Mouse (Mus musculus): ENCODE data around the gene Ppara. TPM values are rescaled to one million over a fixed set of nuclear protein-coding genes. Genes with fewer than 3 reads are reported as not detected.

The Ppara gene
- polyA plus RNA-seq, 1 experiment from 2014 or later = 20.3 TPM

DNA sequence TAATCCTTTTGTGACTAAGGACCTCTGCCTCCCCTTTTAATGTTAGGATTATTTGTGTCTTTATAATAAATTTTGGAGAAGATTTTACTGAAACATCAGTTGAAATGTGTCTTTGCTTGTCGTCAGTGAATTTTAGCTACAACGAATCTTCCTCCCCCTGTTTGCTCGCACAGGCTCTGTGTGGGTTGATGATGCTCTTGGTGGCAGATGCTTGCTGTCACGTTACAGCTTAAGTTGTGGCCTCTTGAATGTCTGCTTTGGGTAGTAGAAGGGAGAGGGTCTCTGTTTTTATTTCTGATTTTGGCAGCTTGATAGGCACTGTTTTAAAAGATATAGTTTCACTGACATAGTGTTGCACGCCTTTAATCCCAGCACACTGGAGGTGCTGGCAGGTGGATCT is 4.2 kb downstream of the Ppara start:
- Histone ChIP-seq H3K9me3 (replicated peaks; ENCODE audit: control insufficient read depth, low read length) (no peaks in the 10 kb centered on the region), H3K36me3 (ENCODE audit: control insufficient read depth, insufficient read depth) (no peaks in the 10 kb centered on the region), H3K27me3 (ENCODE audit: control insufficient read depth, insufficient read depth, low read length) (peaks cover 8% of the 10 kb centered on the region), H3K4me1 (ENCODE audit: control insufficient read depth, insufficient read depth, low read length) (no peaks in the 10 kb centered on the region), H3K4me2 (ENCODE audit: low read depth, low read length) (no peak overlapping the region), H3K4me3 (ENCODE audit: low read length) (no peak overlapping the region), H3K9ac (ENCODE audit: low read length) (no peak overlapping the region), H3K27ac (ENCODE audit: low read length) (no peak overlapping the region)
- no peak for ATAC-seq (replicated peaks; ENCODE audit: extremely low read depth, insufficient read depth, low FRiP score)
- 78% methylated on average over 5 of the region's 5 CpGs for WGBS

DNA sequence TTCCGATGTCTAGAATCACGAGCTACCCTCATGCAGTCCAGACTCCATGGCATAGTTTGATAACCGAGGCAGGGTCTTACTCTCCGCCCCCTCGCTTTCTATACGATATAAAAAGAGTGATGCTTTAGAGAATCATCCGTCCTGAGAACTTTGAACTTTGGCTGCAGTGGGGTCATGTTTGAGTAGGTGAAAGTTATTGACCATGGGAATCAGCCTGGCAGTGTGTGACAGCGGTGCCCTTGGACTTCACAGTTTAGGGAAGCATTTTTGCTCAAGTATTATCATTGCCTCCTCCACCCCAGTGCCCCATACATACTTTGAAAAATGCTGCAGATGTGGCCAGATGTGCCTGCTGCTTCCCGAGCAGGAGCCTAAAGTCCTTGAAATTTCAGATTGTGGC is 7.8 kb downstream of the Ppara start:
- no peak for ATAC-seq (replicated peaks; ENCODE audit: extremely low read depth, insufficient read depth, low FRiP score)
- Histone ChIP-seq H3K36me3 (ENCODE audit: control insufficient read depth, insufficient read depth) (no peaks in the 10 kb centered on the region), H3K9me3 (replicated peaks; ENCODE audit: control insufficient read depth, low read length) (no peaks in the 10 kb centered on the region), H3K4me3 (ENCODE audit: low read length) (no peak overlapping the region), H3K9ac (ENCODE audit: low read length) (no peak overlapping the region), H3K27ac (ENCODE audit: low read length) (no peak overlapping the region), H3K27me3 (ENCODE audit: control insufficient read depth, insufficient read depth, low read length) (no peaks in the 10 kb centered on the region), H3K4me2 (ENCODE audit: low read depth, low read length) (no peak overlapping the region), H3K4me1 (ENCODE audit: control insufficient read depth, insufficient read depth, low read length) (no peaks in the 10 kb centered on the region)
- WGBS = 80% methylated on average over 9 of the region's 9 CpGs

DNA sequence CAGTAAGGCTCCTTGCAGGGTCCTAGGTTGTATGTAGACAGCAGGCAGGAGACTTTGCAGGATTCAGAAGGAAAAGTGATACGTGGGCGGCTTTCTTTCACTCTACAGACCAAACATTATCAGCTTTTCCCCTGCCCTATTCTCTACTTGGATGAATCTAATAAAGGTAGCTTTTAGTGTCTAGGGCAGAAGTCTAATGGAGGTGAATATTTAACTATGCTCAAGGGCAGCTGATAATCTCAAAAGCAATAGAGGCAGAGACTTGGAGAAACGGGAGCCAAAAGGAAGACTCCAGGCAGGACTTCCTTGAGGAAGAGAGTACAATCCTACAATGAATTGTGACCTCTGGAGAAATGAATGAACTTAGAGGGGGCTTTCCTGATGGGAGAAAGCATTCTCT is 9.2 kb downstream of the Ppara start:
- no peak for ATAC-seq (replicated peaks; ENCODE audit: extremely low read depth, insufficient read depth, low FRiP score)
- 68% methylated on average over 3 of the region's 3 CpGs for WGBS

DNA sequence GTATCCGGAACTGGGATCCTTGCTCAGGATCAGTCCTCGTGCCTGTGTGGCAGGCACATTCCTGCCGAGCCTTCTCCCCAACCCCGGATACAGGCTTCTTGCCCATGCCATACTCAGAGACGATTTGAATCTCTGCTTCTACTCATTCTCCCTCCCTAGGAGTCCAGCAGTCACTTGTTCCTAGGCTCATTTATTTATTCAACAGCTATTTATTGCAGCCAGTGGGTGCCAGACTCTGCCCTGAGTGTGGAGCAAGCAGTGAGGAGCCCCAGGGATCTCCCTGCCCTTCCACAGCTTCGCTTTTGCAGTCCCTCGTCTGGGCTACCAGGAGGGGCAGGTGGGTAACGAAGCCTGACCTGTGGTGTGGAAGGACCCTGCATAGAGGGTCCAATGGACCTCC is 11.4 kb downstream of the Ppara start:
- no peak overlapping the region for H3K4me2 ChIP-seq (ENCODE audit: low read depth, low read length)
- no peaks in the 10 kb centered on the region for H3K36me3 ChIP-seq (ENCODE audit: control insufficient read depth, insufficient read depth)
- no peak overlapping the region for H3K4me3 ChIP-seq (ENCODE audit: low read length)
- no peak overlapping the region for H3K9ac ChIP-seq (ENCODE audit: low read length)
- H3K4me1 ChIP-seq (ENCODE audit: control insufficient read depth, insufficient read depth, low read length) = no peaks in the 10 kb centered on the region
- ATAC-seq (replicated peaks; ENCODE audit: extremely low read depth, insufficient read depth, low FRiP score) = no peak
- WGBS = 77% methylated on average over 8 of the region's 8 CpGs
- H3K9me3 ChIP-seq (replicated peaks; ENCODE audit: control insufficient read depth, low read length) = no peaks in the 10 kb centered on the region
- H3K27me3 ChIP-seq (ENCODE audit: control insufficient read depth, insufficient read depth, low read length) = no peaks in the 10 kb centered on the region
- H3K27ac ChIP-seq (ENCODE audit: low read length) = no peak overlapping the region

More for the DNA sequence above, 9.2 kb downstream of the Ppara start:
- Histone ChIP-seq H3K4me1 (ENCODE audit: control insufficient read depth, insufficient read depth, low read length) (no peaks in the 10 kb centered on the region), H3K27ac (ENCODE audit: low read length) (no peak overlapping the region), H3K36me3 (ENCODE audit: control insufficient read depth, insufficient read depth) (no peaks in the 10 kb centered on the region), H3K27me3 (ENCODE audit: control insufficient read depth, insufficient read depth, low read length) (no peaks in the 10 kb centered on the region), H3K9ac (ENCODE audit: low read length) (no peak overlapping the region), H3K9me3 (replicated peaks; ENCODE audit: control insufficient read depth, low read length) (no peaks in the 10 kb centered on the region), H3K4me2 (ENCODE audit: low read depth, low read length) (no peak overlapping the region), H3K4me3 (ENCODE audit: low read length) (no peak overlapping the region)

DNA sequence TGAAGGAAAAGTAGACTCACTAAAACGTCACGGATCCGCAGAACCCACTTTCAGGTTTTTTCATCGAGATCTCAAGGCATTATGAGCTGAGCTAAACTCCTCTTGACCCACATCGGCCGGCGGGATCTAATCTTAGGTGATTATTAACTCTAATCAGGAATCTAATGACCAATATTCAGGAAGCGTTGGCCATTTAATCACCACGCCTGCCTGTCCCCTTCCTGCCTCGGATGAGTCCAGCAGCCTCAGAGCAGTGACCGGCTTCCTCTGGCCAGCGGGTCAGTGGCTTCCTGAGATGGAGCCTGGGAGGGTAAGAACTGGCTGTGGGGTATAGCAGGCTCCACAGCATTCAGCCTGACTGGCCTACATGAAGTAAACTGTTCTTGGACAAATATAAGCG is 11.9 kb downstream of the Ppara start:
- no peak overlapping the region for H3K27ac ChIP-seq (ENCODE audit: low read length)
- ATAC-seq (replicated peaks; ENCODE audit: extremely low read depth, insufficient read depth, low FRiP score) = no peak
- no peaks in the 10 kb centered on the region for H3K27me3 ChIP-seq (ENCODE audit: control insufficient read depth, insufficient read depth, low read length)
- H3K9ac ChIP-seq (ENCODE audit: low read length) = no peak overlapping the region
- H3K4me1 ChIP-seq (ENCODE audit: control insufficient read depth, insufficient read depth, low read length) = no peaks in the 10 kb centered on the region
- H3K4me3 ChIP-seq (ENCODE audit: low read length) = no peak overlapping the region
- H3K9me3 ChIP-seq (replicated peaks; ENCODE audit: control insufficient read depth, low read length) = no peaks in the 10 kb centered on the region
- no peak overlapping the region for H3K4me2 ChIP-seq (ENCODE audit: low read depth, low read length)
- WGBS = 79% methylated on average over 13 of the region's 13 CpGs
- no peaks in the 10 kb centered on the region for H3K36me3 ChIP-seq (ENCODE audit: control insufficient read depth, insufficient read depth)

DNA sequence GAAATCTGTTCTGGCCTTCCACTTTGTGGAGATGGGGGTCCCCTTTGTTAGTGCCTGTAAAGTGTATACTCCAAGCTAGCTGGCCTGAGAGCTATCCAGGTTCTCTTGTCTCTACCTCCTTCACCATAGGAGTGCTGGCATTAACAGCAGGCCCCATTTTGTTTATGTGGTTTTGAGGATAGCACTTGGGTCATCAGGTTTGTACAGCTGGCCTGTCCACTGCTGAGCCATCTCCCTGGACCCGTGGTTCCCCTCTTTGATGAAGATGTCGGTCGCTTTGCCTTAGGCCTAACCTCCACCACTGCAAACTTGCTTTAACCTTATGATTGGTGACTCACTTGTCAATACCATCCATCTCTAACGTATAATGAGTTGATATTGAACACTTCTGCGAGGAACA is 13.2 kb downstream of the Ppara start:
- Histone ChIP-seq H3K36me3 (ENCODE audit: control insufficient read depth, insufficient read depth) (no peaks in the 10 kb centered on the region), H3K27ac (ENCODE audit: low read length) (no peak overlapping the region), H3K4me2 (ENCODE audit: low read depth, low read length) (no peak overlapping the region), H3K9me3 (replicated peaks; ENCODE audit: control insufficient read depth, low read length) (no peaks in the 10 kb centered on the region), H3K27me3 (ENCODE audit: control insufficient read depth, insufficient read depth, low read length) (no peaks in the 10 kb centered on the region), H3K9ac (ENCODE audit: low read length) (no peak overlapping the region), H3K4me1 (ENCODE audit: control insufficient read depth, insufficient read depth, low read length) (no peaks in the 10 kb centered on the region), H3K4me3 (ENCODE audit: low read length) (no peak overlapping the region)
- WGBS = 83% methylated on average over 5 of the region's 5 CpGs
- no peak for ATAC-seq (replicated peaks; ENCODE audit: extremely low read depth, insufficient read depth, low FRiP score)

DNA sequence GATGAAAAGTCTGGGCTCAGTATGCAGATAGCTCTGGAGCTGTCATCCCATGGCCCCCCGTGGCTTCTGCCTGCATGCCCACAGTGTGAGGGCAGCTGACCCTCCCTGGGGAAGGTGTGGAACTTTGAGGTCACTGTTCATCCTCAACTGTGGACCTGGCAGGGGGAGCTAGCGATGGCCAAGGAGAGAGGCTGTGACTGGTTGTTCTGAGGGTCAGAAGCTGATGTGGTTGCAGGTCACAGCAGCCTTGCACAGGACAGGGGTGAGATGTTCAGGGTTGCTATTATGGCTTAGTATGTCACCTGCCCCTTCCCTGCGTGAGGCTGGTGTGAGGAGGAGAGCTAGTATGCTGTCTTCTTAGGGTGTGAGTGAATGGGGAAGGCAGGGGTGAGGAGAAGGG is 13.7 kb downstream of the Ppara start:
- Histone ChIP-seq H3K4me2 (ENCODE audit: low read depth, low read length) (no peak overlapping the region), H3K9me3 (replicated peaks; ENCODE audit: control insufficient read depth, low read length) (no peaks in the 10 kb centered on the region), H3K9ac (ENCODE audit: low read length) (no peak overlapping the region), H3K4me3 (ENCODE audit: low read length) (no peak overlapping the region), H3K27me3 (ENCODE audit: control insufficient read depth, insufficient read depth, low read length) (no peaks in the 10 kb centered on the region), H3K4me1 (ENCODE audit: control insufficient read depth, insufficient read depth, low read length) (no peaks in the 10 kb centered on the region), H3K27ac (ENCODE audit: low read length) (no peak overlapping the region), H3K36me3 (ENCODE audit: control insufficient read depth, insufficient read depth) (no peaks in the 10 kb centered on the region)
- WGBS = 69% methylated on average over 3 of the region's 3 CpGs
- no peak for ATAC-seq (replicated peaks; ENCODE audit: extremely low read depth, insufficient read depth, low FRiP score)

DNA sequence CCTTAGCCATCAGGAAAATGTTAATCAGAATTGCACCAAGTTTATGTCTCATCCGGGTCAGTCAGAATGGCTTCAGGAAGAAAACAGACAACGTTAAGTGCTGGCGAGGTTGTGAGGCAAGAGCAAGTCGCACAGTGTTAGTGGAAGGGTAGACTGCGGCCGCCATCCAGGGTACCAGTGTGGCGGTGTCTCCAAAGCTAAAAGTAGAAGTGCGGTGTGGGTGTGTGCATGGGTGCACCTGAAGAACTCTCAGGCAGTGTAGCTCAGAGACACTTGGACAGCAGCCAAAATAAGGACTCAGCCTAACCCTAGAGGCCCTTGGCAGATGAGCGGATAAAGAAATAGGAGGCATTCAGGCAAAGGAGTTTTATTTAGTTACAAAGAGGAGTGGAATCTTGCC is 14.4 kb downstream of the Ppara start:
- H3K9me3 ChIP-seq (replicated peaks; ENCODE audit: control insufficient read depth, low read length) = no peaks in the 10 kb centered on the region
- H3K27ac ChIP-seq (ENCODE audit: low read length) = no peak overlapping the region
- no peak overlapping the region for H3K4me2 ChIP-seq (ENCODE audit: low read depth, low read length)
- H3K36me3 ChIP-seq (ENCODE audit: control insufficient read depth, insufficient read depth) = no peaks in the 10 kb centered on the region
- no peak overlapping the region for H3K4me3 ChIP-seq (ENCODE audit: low read length)
- ATAC-seq (replicated peaks; ENCODE audit: extremely low read depth, insufficient read depth, low FRiP score) = no peak
- WGBS = 90% methylated on average over 9 of the region's 9 CpGs
- H3K4me1 ChIP-seq (ENCODE audit: control insufficient read depth, insufficient read depth, low read length) = peaks cover 4% of the 10 kb centered on the region
- no peaks in the 10 kb centered on the region for H3K27me3 ChIP-seq (ENCODE audit: control insufficient read depth, insufficient read depth, low read length)
- no peak overlapping the region for H3K9ac ChIP-seq (ENCODE audit: low read length)

DNA sequence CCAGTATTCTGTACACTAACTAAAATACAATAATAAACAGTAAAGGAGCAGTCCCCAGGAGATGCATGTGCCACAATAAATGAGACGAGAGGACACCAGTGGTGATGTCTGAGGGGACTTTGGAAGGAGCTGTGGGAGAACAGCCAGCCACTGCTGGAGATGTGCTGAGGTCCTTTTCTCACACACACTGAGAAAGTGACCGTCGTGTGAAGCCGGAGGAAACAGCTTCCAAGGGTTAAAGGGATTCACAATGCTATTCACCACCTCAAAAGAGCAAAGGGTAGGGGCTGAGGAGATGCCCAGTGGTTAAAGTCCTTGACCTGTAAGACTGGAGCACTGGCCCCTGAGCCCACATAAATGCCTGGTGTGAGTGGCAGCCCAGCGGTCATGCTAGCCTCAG is 15.3 kb downstream of the Ppara start:
- no peak for ATAC-seq (replicated peaks; ENCODE audit: extremely low read depth, insufficient read depth, low FRiP score)
- 73% methylated on average over 5 of the region's 5 CpGs for WGBS
- Histone ChIP-seq H3K4me2 (ENCODE audit: low read depth, low read length) (no peak overlapping the region), H3K4me1 (ENCODE audit: control insufficient read depth, insufficient read depth, low read length) (peaks cover 10% of the 10 kb centered on the region), H3K9me3 (replicated peaks; ENCODE audit: control insufficient read depth, low read length) (no peaks in the 10 kb centered on the region), H3K36me3 (ENCODE audit: control insufficient read depth, insufficient read depth) (no peaks in the 10 kb centered on the region), H3K27me3 (ENCODE audit: control insufficient read depth, insufficient read depth, low read length) (no peaks in the 10 kb centered on the region), H3K4me3 (ENCODE audit: low read length) (no peak overlapping the region), H3K27ac (ENCODE audit: low read length) (no peak overlapping the region), H3K9ac (ENCODE audit: low read length) (no peak overlapping the region)

DNA sequence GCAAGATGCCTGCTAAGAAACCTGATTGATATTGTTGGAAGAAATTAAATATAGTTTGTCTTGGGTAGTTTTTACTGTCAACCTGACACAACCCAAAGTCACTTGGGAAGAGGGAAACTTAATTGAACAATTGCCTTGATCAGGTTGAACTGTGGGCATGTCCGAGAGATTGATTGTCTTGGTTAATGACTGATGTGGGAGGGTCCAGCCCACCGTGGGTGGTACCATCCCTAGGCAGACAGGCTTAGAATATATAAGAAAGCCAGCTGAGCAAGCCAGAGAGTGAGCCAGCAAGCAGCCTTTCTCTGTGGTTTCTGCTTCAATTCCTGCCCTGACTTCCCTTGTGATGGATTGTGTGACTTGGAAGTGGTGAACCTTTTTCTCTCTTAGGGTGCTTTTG is 17.9 kb downstream of the Ppara start:
- Histone ChIP-seq H3K4me2 (ENCODE audit: low read depth, low read length) (no peak overlapping the region), H3K9ac (ENCODE audit: low read length) (no peak overlapping the region), H3K4me1 (ENCODE audit: control insufficient read depth, insufficient read depth, low read length) (peaks cover 13% of the 10 kb centered on the region), H3K27me3 (ENCODE audit: control insufficient read depth, insufficient read depth, low read length) (no peaks in the 10 kb centered on the region), H3K4me3 (ENCODE audit: low read length) (no peak overlapping the region), H3K9me3 (replicated peaks; ENCODE audit: control insufficient read depth, low read length) (no peaks in the 10 kb centered on the region; the same call in 1 of the 2 replicates), H3K36me3 (ENCODE audit: control insufficient read depth, insufficient read depth) (no peaks in the 10 kb centered on the region), H3K27ac (ENCODE audit: low read length) (no peak overlapping the region)
- no peak for ATAC-seq (replicated peaks; ENCODE audit: extremely low read depth, insufficient read depth, low FRiP score)
- 75% methylated on average over 2 of the region's 2 CpGs for WGBS

Measured in heart, embryonic 16.5 days (tissue).